Mouse (Mus musculus): ENCODE data around the gene Rab31.

DNA sequence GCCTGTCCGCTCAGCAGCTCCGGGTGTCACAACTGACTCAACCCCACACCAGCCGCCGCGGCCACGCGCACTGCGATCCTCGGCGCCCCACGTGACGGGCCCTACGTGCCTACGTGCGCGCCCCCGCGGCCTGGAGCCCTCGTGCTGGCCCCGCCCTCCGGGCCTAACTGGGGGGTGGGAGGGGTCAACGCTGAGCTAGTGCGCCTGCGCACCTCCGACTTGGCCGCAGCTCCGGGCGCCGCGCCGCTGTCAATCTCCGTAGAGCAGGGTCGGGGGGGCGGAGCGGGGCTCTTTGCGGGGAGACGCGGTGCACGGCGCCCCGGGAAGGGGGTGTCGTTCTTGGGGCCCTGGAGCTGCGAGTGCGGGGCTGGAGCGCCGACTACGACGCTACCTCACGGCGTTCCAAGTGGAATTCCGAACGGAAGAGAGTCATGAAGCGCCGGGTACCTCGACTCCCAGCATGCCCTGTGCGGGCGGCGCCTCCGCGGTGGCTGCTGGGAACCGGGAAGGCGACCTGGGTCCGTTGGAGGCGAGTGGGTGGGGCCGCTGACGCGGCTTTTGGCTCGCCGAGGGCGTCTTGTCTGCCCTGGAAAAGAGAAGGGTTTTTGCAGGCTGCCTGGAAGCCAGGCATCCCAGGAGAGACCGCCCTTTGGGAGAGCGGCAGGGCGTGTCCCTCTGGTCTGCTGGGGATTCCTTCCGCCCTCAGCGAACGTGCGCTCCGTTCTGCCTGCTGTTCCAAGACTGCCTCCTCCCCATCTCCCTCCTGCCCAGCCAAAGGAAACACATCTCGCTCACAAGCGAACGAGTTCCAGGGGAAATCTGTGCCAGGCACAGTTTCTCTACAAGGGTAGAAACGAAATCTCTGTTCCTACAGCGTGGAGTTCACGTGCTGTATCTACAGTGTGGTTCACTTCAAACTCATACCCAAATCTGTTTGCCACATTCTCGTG, 158.8 kb downstream of the Rab31 start, which contains the start of gene Vapa:
- TF ChIP-seq CTCF (conservative IDR thresholded peaks at IDR 0.05; ENCODE audit: insufficient read depth, insufficient read length, low read depth, low read length) (no peak), POLR2A (IDR thresholded peaks at IDR 0.05; ENCODE audit: low read depth, low read length) (peak; percentile 46)
